ENCODE assay signal across 9 mouse cellular contexts in the genomic region with DNA sequence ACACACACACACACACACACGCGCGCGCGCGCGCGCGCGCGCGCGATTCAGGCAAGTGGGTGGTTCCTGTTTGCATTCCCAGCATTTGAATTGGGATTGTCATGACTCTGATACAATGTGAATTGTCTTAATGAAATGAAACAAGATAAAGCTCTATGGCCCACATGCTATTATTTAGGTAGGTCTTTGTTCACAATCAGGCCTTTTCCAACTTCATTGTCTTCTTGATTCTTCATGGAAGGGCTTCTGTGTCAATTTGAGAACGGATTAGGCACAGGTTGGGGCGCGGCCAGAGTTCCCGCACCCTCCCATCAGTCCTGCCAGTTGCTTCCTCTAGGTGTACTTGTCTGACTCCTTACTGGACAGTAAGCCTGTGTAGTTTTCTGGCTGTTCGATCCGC. TPM values are rescaled to one million over a fixed set of nuclear protein-coding genes. Genes with fewer than 3 reads are reported as not detected.
A peak's percentile ranks its signal among the peaks of the same experiment; 100 is the strongest.
DNase-seq lines count a peak whose midpoint lies in the region; ATAC-seq and TF ChIP-seq lines count a peak whose summit lies in the region.
"Had no signal": no experiment of that assay in that cellular context is flagged by ENCODE, and none has a peak within 500 bp of the region (broad histone marks: within the 10 kb centered on the region; RNA-seq: fewer than 3 reads in every experiment).

No protein-coding gene starts in this region.

- ATAC-seq in heart, embryonic 11.5 days (replicated peaks; ENCODE audit: insufficient number of reproducible peaks, low FRiP score, low TSS enrichment) = no peak
- ATAC-seq in embryonic facial prominence, embryonic 12.5 days (ENCODE audit: insufficient number of reproducible peaks, insufficient read depth, low FRiP score, low TSS enrichment) = no peak
- peak; percentile 64 for ATAC-seq in hindbrain, postnatal 0 days

- peak overlapping the region; percentile 50; the same call in 1 of the 2 replicates for H3K27ac ChIP-seq in heart, embryonic 11.5 days (ENCODE audit: low read depth, low read length)
- no peak overlapping the region for H3K27ac ChIP-seq in embryonic facial prominence, embryonic 12.5 days
- 0 out of 2 replicates have a peak overlapping the region, but pooled peaks have one; percentile 5 for H3K27ac ChIP-seq in hindbrain, postnatal 0 days

- WGBS in heart, embryonic 11.5 days (ENCODE audit: insufficient replicate concordance) = 34% methylated on average over 19 of the region's 19 CpGs
- WGBS in embryonic facial prominence, embryonic 12.5 days = 46% methylated on average over 19 of the region's 19 CpGs
- WGBS in hindbrain, postnatal 0 days = 45% methylated on average over 19 of the region's 19 CpGs

- H3K27me3 ChIP-seq in heart, embryonic 11.5 days (ENCODE audit: control insufficient read depth, insufficient read depth, low read length) = no peaks in the 10 kb centered on the region
- H3K27me3 ChIP-seq in embryonic facial prominence, embryonic 12.5 days = no peaks in the 10 kb centered on the region
- no peaks in the 10 kb centered on the region for H3K27me3 ChIP-seq in hindbrain, postnatal 0 days (ENCODE audit: insufficient read depth, low read length)

- no peak for TF ChIP-seq CTCF in hindbrain, postnatal 0 days (IDR thresholded peaks at IDR 0.05; ENCODE audit: low read depth)

- H3K4me1 ChIP-seq in heart, embryonic 11.5 days (ENCODE audit: control insufficient read depth, insufficient read depth, low read length) = no peaks in the 10 kb centered on the region
- H3K4me1 ChIP-seq in embryonic facial prominence, embryonic 12.5 days = no peaks in the 10 kb centered on the region; the same call in 1 of the 2 replicates
- no peaks in the 10 kb centered on the region for H3K4me1 ChIP-seq in hindbrain, postnatal 0 days (ENCODE audit: insufficient read depth, low read length)

- DNase-seq in heart, adult 9 months (ENCODE audit: low spot score in 2 of 2) = no peak
- DNase-seq in hindbrain, postnatal 0 days (ENCODE audit: low spot score) = peak; percentile 15
- peak; percentile 17 for DNase-seq in neural tube, embryonic 10.5 days (ENCODE audit: extremely low spot score, low spot score)
- no peak for DNase-seq in ovary, postnatal 36 days (ENCODE audit: low spot score)
- DNase-seq in right cerebral cortex, adult 18-20 months = no peak
- no peak for DNase-seq in ovary, postnatal 10 days (ENCODE audit: low spot score)

- peak overlapping the region; percentile 64; the same call in 1 of the 2 replicates for H3K9ac ChIP-seq in heart, embryonic 11.5 days (ENCODE audit: low read depth, low read length)
- H3K9ac ChIP-seq in embryonic facial prominence, embryonic 12.5 days = no peak overlapping the region
- no peak overlapping the region for H3K9ac ChIP-seq in hindbrain, postnatal 0 days (replicated peaks; ENCODE audit: low read length)

- no peaks in the 10 kb centered on the region for H3K36me3 ChIP-seq in heart, embryonic 11.5 days (ENCODE audit: control insufficient read depth, insufficient read depth, low read length)
- H3K36me3 ChIP-seq in embryonic facial prominence, embryonic 12.5 days = no peaks in the 10 kb centered on the region
- H3K36me3 ChIP-seq in hindbrain, postnatal 0 days (ENCODE audit: insufficient read depth, low read length) = no peaks in the 10 kb centered on the region

- H3K9me3 ChIP-seq in heart, embryonic 11.5 days (replicated peaks; ENCODE audit: control insufficient read depth, low read length) = peaks cover 3% of the 10 kb centered on the region; the same call in 1 of the 2 replicates
- no peaks in the 10 kb centered on the region for H3K9me3 ChIP-seq in embryonic facial prominence, embryonic 12.5 days
- H3K9me3 ChIP-seq in hindbrain, postnatal 0 days (ENCODE audit: low read length) = no peaks in the 10 kb centered on the region

- peak overlapping the region; percentile 36 for H3K4me3 ChIP-seq in heart, embryonic 11.5 days (ENCODE audit: low read depth, low read length)
- no peak overlapping the region for H3K4me3 ChIP-seq in embryonic facial prominence, embryonic 12.5 days
- H3K4me3 ChIP-seq in hindbrain, postnatal 0 days (ENCODE audit: low read length) = peak overlapping the region; percentile 7
- H3K4me3 ChIP-seq: myocyte had no signal

- H3K4me2 ChIP-seq in heart, embryonic 11.5 days = peak overlapping the region; percentile 67
- peak overlapping the region; percentile 41 for H3K4me2 ChIP-seq in embryonic facial prominence, embryonic 12.5 days (replicated peaks)
- peak overlapping the region; percentile 57 for H3K4me2 ChIP-seq in hindbrain, postnatal 0 days (ENCODE audit: low read depth, low read length)

RNA-seq across cellular contexts. Expression of a gene that starts 41.0 kb away (rescaled TPM):
- polyA plus RNA-seq in heart, embryonic 11.5 days (2014; fragmentation: Nextera tagmentation; extraction: Ambion mirVana) = 4.2 and 4.4 TPM in 2 replicates
- polyA plus RNA-seq in embryonic facial prominence, embryonic 12.5 days (2016; fragmentation: Nextera tagmentation; extraction: Ambion mirVana) = 8.7 and 8.8 TPM in 2 replicates
- total RNA-seq in hindbrain, postnatal 0 days (2014; rRNA removed) = 3.5 and 4.0 TPM in 2 replicates
- polyA plus RNA-seq in hindbrain, postnatal 0 days (2015; fragmentation: Nextera tagmentation; extraction: Ambion mirVana) = 1.4 and 1.5 TPM in 2 replicates

Comparison
In these comparisons a context has a peak if more than half of its experiments do, and no peak if none do; other contexts are left out.
1. DNase-seq: peak in hindbrain, postnatal 0 days (single experiment) and neural tube, embryonic 10.5 days (single experiment); none in heart, adult 9 months (0 of 2), ovary, postnatal 36 days (single experiment), right cerebral cortex, adult 18-20 months (single experiment) and ovary, postnatal 10 days (single experiment).
2. Peak in every context shown above with its lines, with median percentiles within 50 percentile points of each other: H3K4me2 ChIP-seq.